Mouse (Mus musculus): ENCODE measurements around the gene Glra1. TPM values are rescaled to one million over a fixed set of nuclear protein-coding genes. Genes with fewer than 3 reads are reported as not detected.

Glra1 gene
- total and polyA plus RNA-seq, 2 experiments = not detected

GRCm38 (mm10) chr11:55471467-55471866 is 136.5 kb downstream of the Glra1 start:
- Histone ChIP-seq H3K79me2 (ENCODE audit: control insufficient read depth, insufficient read depth, low read length) (peaks cover 26% of the 10 kb centered on the region), H3K36me3 (ENCODE audit: control insufficient read depth, insufficient read depth, low read length) (no peaks in the 10 kb centered on the region), H3K27ac (replicated peaks; ENCODE audit: insufficient read depth, low read depth, low read length) (no peak overlapping the region), H3K4me1 (ENCODE audit: control insufficient read depth, insufficient read depth, low read length) (peaks cover 14% of the 10 kb centered on the region), H3K4me3 (ENCODE audit: insufficient read depth, low read depth, low read length) (no peak overlapping the region), H3K9ac (ENCODE audit: low read depth, low read length) (no peak overlapping the region), H3K27me3 (ENCODE audit: control insufficient read depth, insufficient read depth, low read length) (no peaks in the 10 kb centered on the region)
- WGBS = 50% methylated on average over 7 of the region's 7 CpGs
- no peak for TF ChIP-seq CTCF (IDR thresholded peaks at IDR 0.05; ENCODE audit: low read depth, low read length)
- TF ChIP-seq POLR2A (IDR thresholded peaks at IDR 0.05; ENCODE audit: extremely low read depth, insufficient read depth, low read length) = no peak
- no peak for DNase-seq (ENCODE audit: extremely low read depth, low read depth, low spot score)

- H3K79me2 ChIP-seq (ENCODE audit: control insufficient read depth, insufficient read depth, low read length) = peaks cover 23% of the 10 kb centered on the region
- TF ChIP-seq POLR2A (IDR thresholded peaks at IDR 0.05; ENCODE audit: extremely low read depth, insufficient read depth, low read length) (no peak), CTCF (IDR thresholded peaks at IDR 0.05; ENCODE audit: low read depth, low read length) (no peak)
- DNase-seq (ENCODE audit: extremely low read depth, low read depth, low spot score) = no peak
- no peaks in the 10 kb centered on the region for H3K27me3 ChIP-seq (ENCODE audit: control insufficient read depth, insufficient read depth, low read length)
- H3K4me3 ChIP-seq (ENCODE audit: insufficient read depth, low read depth, low read length) = no peak overlapping the region
- WGBS = 3% methylated on average over 8 of the region's 8 CpGs
- H3K27ac ChIP-seq (replicated peaks; ENCODE audit: insufficient read depth, low read depth, low read length) = no peak overlapping the region
- H3K4me1 ChIP-seq (ENCODE audit: control insufficient read depth, insufficient read depth, low read length) = peaks cover 12% of the 10 kb centered on the region
- H3K9ac ChIP-seq (ENCODE audit: low read depth, low read length) = no peak overlapping the region
- H3K36me3 ChIP-seq (ENCODE audit: control insufficient read depth, insufficient read depth, low read length) = no peaks in the 10 kb centered on the region
Observed at GRCm38 (mm10) chr11:55470761-55471160, 137.2 kb downstream of the Glra1 start.

- Histone ChIP-seq H3K27ac (replicated peaks; ENCODE audit: insufficient read depth, low read depth, low read length) (peak overlapping the region; percentile 25), H3K4me3 (ENCODE audit: insufficient read depth, low read depth, low read length) (peak overlapping the region; percentile 73), H3K4me1 (ENCODE audit: control insufficient read depth, insufficient read depth, low read length) (peaks cover 12% of the 10 kb centered on the region), H3K36me3 (ENCODE audit: control insufficient read depth, insufficient read depth, low read length) (no peaks in the 10 kb centered on the region), H3K79me2 (ENCODE audit: control insufficient read depth, insufficient read depth, low read length) (peaks cover 21% of the 10 kb centered on the region), H3K9ac (ENCODE audit: low read depth, low read length) (peak overlapping the region; percentile 80), H3K27me3 (ENCODE audit: control insufficient read depth, insufficient read depth, low read length) (no peaks in the 10 kb centered on the region)
- DNase-seq (ENCODE audit: extremely low read depth, low read depth, low spot score) = no peak
- WGBS = under 1% methylated on average over 46 of the region's 46 CpGs
- TF ChIP-seq CTCF (IDR thresholded peaks at IDR 0.05; ENCODE audit: low read depth, low read length) (no peak), POLR2A (IDR thresholded peaks at IDR 0.05; ENCODE audit: extremely low read depth, insufficient read depth, low read length) (no peak)
Observed at GRCm38 (mm10) chr11:55469923-55470691, 137.9 kb downstream of the Glra1 start.

GRCm38 (mm10) chr11:55469048-55469843 is 138.8 kb downstream of the Glra1 start, which contains the start of gene G3bp1:
Gene G3bp1 (plus strand): TSS chr11:55469685.
- TF ChIP-seq CTCF (IDR thresholded peaks at IDR 0.05; ENCODE audit: low read depth, low read length) = peak; percentile 59
- TF ChIP-seq POLR2A (IDR thresholded peaks at IDR 0.05; ENCODE audit: extremely low read depth, insufficient read depth, low read length) = peak; percentile 97
- H3K79me2 ChIP-seq (ENCODE audit: control insufficient read depth, insufficient read depth, low read length) = peaks cover 21% of the 10 kb centered on the region
- H3K36me3 ChIP-seq (ENCODE audit: control insufficient read depth, insufficient read depth, low read length) = no peaks in the 10 kb centered on the region
- H3K4me1 ChIP-seq (ENCODE audit: control insufficient read depth, insufficient read depth, low read length) = peaks cover 16% of the 10 kb centered on the region
- WGBS = under 1% methylated on average over 57 of the region's 57 CpGs
- H3K27me3 ChIP-seq (ENCODE audit: control insufficient read depth, insufficient read depth, low read length) = no peaks in the 10 kb centered on the region
- peak within 1 kb of the TSS; percentile 80 for H3K9ac ChIP-seq (ENCODE audit: low read depth, low read length)
- peak within 1 kb of the TSS; percentile 73 for H3K4me3 ChIP-seq (ENCODE audit: insufficient read depth, low read depth, low read length)
- peak within 1 kb of the TSS; percentile 90 for H3K27ac ChIP-seq (replicated peaks; ENCODE audit: insufficient read depth, low read depth, low read length)
- peak; percentile 100 for DNase-seq (ENCODE audit: extremely low read depth, low read depth, low spot score)

GRCm38 (mm10) chr11:55468611-55469047 is 139.4 kb downstream of the Glra1 start:
- H3K9ac ChIP-seq (ENCODE audit: low read depth, low read length) = peak overlapping the region; percentile 71
- DNase-seq (ENCODE audit: extremely low read depth, low read depth, low spot score) = no peak

More at GRCm38 (mm10) chr11:55468611-55469047, 139.4 kb downstream of the Glra1 start:
- Histone ChIP-seq H3K4me3 (ENCODE audit: insufficient read depth, low read depth, low read length) (peak overlapping the region; percentile 61), H3K36me3 (ENCODE audit: control insufficient read depth, insufficient read depth, low read length) (no peaks in the 10 kb centered on the region), H3K27ac (replicated peaks; ENCODE audit: insufficient read depth, low read depth, low read length) (peak overlapping the region; percentile 90), H3K79me2 (ENCODE audit: control insufficient read depth, insufficient read depth, low read length) (peaks cover 16% of the 10 kb centered on the region), H3K4me1 (ENCODE audit: control insufficient read depth, insufficient read depth, low read length) (peaks cover 16% of the 10 kb centered on the region), H3K27me3 (ENCODE audit: control insufficient read depth, insufficient read depth, low read length) (no peaks in the 10 kb centered on the region)
- TF ChIP-seq POLR2A (IDR thresholded peaks at IDR 0.05; ENCODE audit: extremely low read depth, insufficient read depth, low read length) = no peak
- TF ChIP-seq CTCF (IDR thresholded peaks at IDR 0.05; ENCODE audit: low read depth, low read length) = no peak
- 2% methylated on average over 17 of the region's 17 CpGs for WGBS
